19 mouse cellular contexts compared by ENCODE assay signal in the genomic region with DNA sequence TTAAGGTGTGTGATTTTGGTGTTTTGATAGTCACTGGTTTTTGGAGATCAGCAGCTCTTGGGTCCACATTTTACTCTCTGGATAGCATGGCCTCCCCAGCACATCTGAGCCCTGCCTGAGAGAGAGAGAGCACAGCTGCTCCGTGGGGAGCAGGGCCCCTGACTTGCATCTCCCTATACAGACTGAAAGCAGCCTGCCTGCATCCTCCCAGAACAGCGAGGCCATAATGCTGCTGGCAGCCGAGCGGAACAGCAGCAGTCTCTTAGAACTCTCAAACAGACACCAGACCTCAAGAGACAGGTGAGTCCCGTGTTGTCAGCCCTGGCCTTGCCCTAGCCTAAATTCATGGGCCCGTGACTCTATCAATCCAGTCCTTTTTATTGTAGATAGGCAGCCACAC. TPM values are rescaled to one million over a fixed set of nuclear protein-coding genes. Genes with fewer than 3 reads are reported as not detected.
DNase-seq lines count a peak whose midpoint lies in the region; ATAC-seq and TF ChIP-seq lines count a peak whose summit lies in the region.
"Had no signal": no experiment of that assay in that cellular context is flagged by ENCODE, and none has a peak within 500 bp of the region (broad histone marks: within the 10 kb centered on the region; RNA-seq: fewer than 3 reads in every experiment).

No protein-coding gene starts in this region.

- TF ChIP-seq POLR2A in kidney, adult 2 months (IDR thresholded peaks at IDR 0.05; ENCODE audit: low read depth, low read length), result no peak

- no peak for TF ChIP-seq CTCF in kidney, adult 2 months (conservative IDR thresholded peaks at IDR 0.05; ENCODE audit: insufficient read depth, insufficient read length, low read depth, low read length)

- H3K4me2 ChIP-seq in kidney, embryonic 15.5 days, result no peak overlapping the region
- H3K4me2 ChIP-seq in midbrain, embryonic 14.5 days (ENCODE audit: low read length), result no peak overlapping the region
- H3K4me2 ChIP-seq in midbrain, embryonic 11.5 days, result no peak overlapping the region
- H3K4me2 ChIP-seq: embryonic facial prominence, embryonic 12.5 days; forebrain, embryonic 12.5 days; heart, embryonic 11.5 days; heart, embryonic 15.5 days had no signal

- no peak overlapping the region for H3K4me3 ChIP-seq in kidney, embryonic 15.5 days (replicated peaks)
- H3K4me3 ChIP-seq in kidney, adult 2 months (ENCODE audit: insufficient read depth, low read depth, low read length), result no peak overlapping the region
- no peak overlapping the region for H3K4me3 ChIP-seq in midbrain, embryonic 14.5 days (replicated peaks; ENCODE audit: low read depth, low read length)
- no peak overlapping the region for H3K4me3 ChIP-seq in midbrain, embryonic 11.5 days (ENCODE audit: low read depth, low read length)
- H3K4me3 ChIP-seq: embryonic facial prominence, embryonic 12.5 days; forebrain, embryonic 12.5 days; heart, adult 2 months; heart, embryonic 15.5 days had no signal

- no peaks in the 10 kb centered on the region for H3K9me3 ChIP-seq in kidney, embryonic 15.5 days (replicated peaks)
- no peaks in the 10 kb centered on the region for H3K9me3 ChIP-seq in midbrain, embryonic 14.5 days (ENCODE audit: control insufficient read depth, low read length)
- H3K9me3 ChIP-seq in midbrain, embryonic 11.5 days (ENCODE audit: control insufficient read depth, low read length), result no peaks in the 10 kb centered on the region
- H3K9me3 ChIP-seq: embryonic facial prominence, embryonic 12.5 days; forebrain, embryonic 12.5 days; heart, embryonic 15.5 days had no signal

- H3K27me3 ChIP-seq in kidney, embryonic 15.5 days, result no peaks in the 10 kb centered on the region
- no peaks in the 10 kb centered on the region for H3K27me3 ChIP-seq in kidney, adult 2 months (replicated peaks; ENCODE audit: control insufficient read depth, insufficient read depth, low read length)
- no peaks in the 10 kb centered on the region for H3K27me3 ChIP-seq in midbrain, embryonic 14.5 days (ENCODE audit: control insufficient read depth, insufficient read depth, low read length)
- H3K27me3 ChIP-seq in midbrain, embryonic 11.5 days (ENCODE audit: control insufficient read depth, insufficient read depth, low read length), result no peaks in the 10 kb centered on the region
- H3K27me3 ChIP-seq: heart, embryonic 15.5 days had no signal

- DNase-seq in kidney, adult 18-20 months, result no peak
- DNase-seq in kidney, postnatal 4 days, result peak; percentile 27 to 51
- DNase-seq in kidney, adult 2 months, result no peak
- DNase-seq in midbrain, embryonic 14.5 days, result peak; percentile 7
- DNase-seq in midbrain, embryonic 11.5 days (ENCODE audit: low spot score, missing footprints), result no peak
- DNase-seq in thymus, postnatal 4 days, result peak; percentile 42
- DNase-seq in thymus, postnatal 25 days, result no peak
- DNase-seq: cerebellum, adult 11 months; cerebellum, adult 8-10 months; embryo, embryonic 11 days; gastrocnemius, postnatal 14 days had no signal

- ATAC-seq in kidney, embryonic 15.5 days (replicated peaks; ENCODE audit: low FRiP score), result no peak
- no peak for ATAC-seq in midbrain, embryonic 14.5 days (ENCODE audit: low FRiP score, low TSS enrichment)
- ATAC-seq in midbrain, embryonic 11.5 days (ENCODE audit: low FRiP score), result no peak
- ATAC-seq: forebrain, embryonic 16.5 days had no signal

- peak overlapping the region; percentile 37 for H3K27ac ChIP-seq in kidney, embryonic 15.5 days
- no peak overlapping the region for H3K27ac ChIP-seq in kidney, adult 2 months (ENCODE audit: insufficient read depth, low read depth, low read length)
- no peak overlapping the region for H3K27ac ChIP-seq in midbrain, embryonic 14.5 days (replicated peaks; ENCODE audit: low read depth, low read length)
- H3K27ac ChIP-seq in midbrain, embryonic 11.5 days (ENCODE audit: low read depth, low read length), result no peak overlapping the region
- H3K27ac ChIP-seq: embryonic facial prominence, embryonic 12.5 days; forebrain, embryonic 12.5 days; heart, adult 2 months; heart, embryonic 15.5 days had no signal

- peaks cover 8% of the 10 kb centered on the region; the same call in 1 of the 2 replicates for H3K4me1 ChIP-seq in kidney, embryonic 15.5 days
- H3K4me1 ChIP-seq in kidney, adult 2 months (ENCODE audit: control insufficient read depth, insufficient read depth, low read length), result no peaks in the 10 kb centered on the region
- no peaks in the 10 kb centered on the region for H3K4me1 ChIP-seq in midbrain, embryonic 14.5 days (ENCODE audit: control insufficient read depth, insufficient read depth, low read length)
- H3K4me1 ChIP-seq in midbrain, embryonic 11.5 days (ENCODE audit: control insufficient read depth, insufficient read depth, low read length), result peaks cover 3% of the 10 kb centered on the region; the same call in 1 of the 2 replicates
- H3K4me1 ChIP-seq: embryonic facial prominence, embryonic 12.5 days; forebrain, embryonic 12.5 days; heart, embryonic 15.5 days had no signal

- no peak overlapping the region for H3K9ac ChIP-seq in kidney, embryonic 15.5 days
- no peak overlapping the region for H3K9ac ChIP-seq in midbrain, embryonic 14.5 days (replicated peaks; ENCODE audit: low read length)
- no peak overlapping the region for H3K9ac ChIP-seq in midbrain, embryonic 11.5 days (ENCODE audit: low read length)
- H3K9ac ChIP-seq: embryonic facial prominence, embryonic 12.5 days; forebrain, embryonic 12.5 days; heart, embryonic 15.5 days had no signal

- 24% methylated on average over 6 of the region's 6 CpGs for WGBS in kidney, embryonic 15.5 days
- WGBS in kidney, adult 2 months, result 41% methylated on average over 6 of the region's 6 CpGs
- WGBS in midbrain, embryonic 14.5 days, result 14% methylated on average over 6 of the region's 6 CpGs
- 29% methylated on average over 6 of the region's 6 CpGs for WGBS in midbrain, embryonic 11.5 days

- no peaks in the 10 kb centered on the region for H3K36me3 ChIP-seq in kidney, embryonic 15.5 days
- H3K36me3 ChIP-seq in kidney, adult 2 months (ENCODE audit: control insufficient read depth, insufficient read depth, low read length), result no peaks in the 10 kb centered on the region
- H3K36me3 ChIP-seq in midbrain, embryonic 14.5 days (ENCODE audit: control insufficient read depth, insufficient read depth, low read length), result no peaks in the 10 kb centered on the region
- no peaks in the 10 kb centered on the region for H3K36me3 ChIP-seq in midbrain, embryonic 11.5 days (ENCODE audit: control insufficient read depth, insufficient read depth, low read length)
- H3K36me3 ChIP-seq: embryonic facial prominence, embryonic 12.5 days; forebrain, embryonic 12.5 days; heart, embryonic 15.5 days had no signal

RNA-seq across cellular contexts. Expression of a gene that starts 8.1 kb away (rescaled TPM):
- 0.28 and 0.32 TPM in 2 replicates for polyA plus RNA-seq in kidney, embryonic 15.5 days (2015; fragmentation: Nextera tagmentation; extraction: Ambion mirVana)
- polyA plus RNA-seq in kidney, adult 2 months (2012; rRNA removed), result 0.39 and 0.45 TPM in 2 replicates
- polyA plus RNA-seq in midbrain, embryonic 14.5 days (2014; fragmentation: Nextera tagmentation; extraction: Ambion mirVana), result 0.36 and 0.59 TPM in 2 replicates
- 0.41 and 0.79 TPM in 2 replicates for polyA plus RNA-seq in midbrain, embryonic 11.5 days (2014; fragmentation: Nextera tagmentation; extraction: Ambion mirVana)

RNA-seq across cellular contexts. Expression of a gene that starts 15.2 kb away (rescaled TPM):
- 30.2 and 33.2 TPM in 2 replicates for polyA plus RNA-seq in kidney, embryonic 15.5 days (2015; fragmentation: Nextera tagmentation; extraction: Ambion mirVana)
- 6.5 and 7.4 TPM in 2 replicates for polyA plus RNA-seq in kidney, adult 2 months (2012; rRNA removed)
- polyA plus RNA-seq in midbrain, embryonic 14.5 days (2014; fragmentation: Nextera tagmentation; extraction: Ambion mirVana), result 35.2 and 35.9 TPM in 2 replicates
- polyA plus RNA-seq in midbrain, embryonic 11.5 days (2014; fragmentation: Nextera tagmentation; extraction: Ambion mirVana), result 30.1 and 30.5 TPM in 2 replicates

RNA-seq across cellular contexts. Expression of a gene that starts 31.5 kb away (rescaled TPM):
- 0.12 and 0.22 TPM in 2 replicates for polyA plus RNA-seq in kidney, embryonic 15.5 days (2015; fragmentation: Nextera tagmentation; extraction: Ambion mirVana)
- 0.11 TPM in 1 of 2 replicates, not detected in the other for polyA plus RNA-seq in kidney, adult 2 months (2012; rRNA removed)
- not detected in 2 replicates for polyA plus RNA-seq in midbrain, embryonic 14.5 days (2014; fragmentation: Nextera tagmentation; extraction: Ambion mirVana)
- not detected in 2 replicates for polyA plus RNA-seq in midbrain, embryonic 11.5 days (2014; fragmentation: Nextera tagmentation; extraction: Ambion mirVana)
- polyA plus RNA-seq: brain, embryonic 14.5 days; forebrain, embryonic 12.5 days; forebrain, embryonic 16.5 days had no signal

Comparison
In these comparisons a context has a peak if more than half of its experiments do, and no peak if none do; other contexts are left out.
1. DNase-seq: peak in kidney, postnatal 4 days (2 of 2), midbrain, embryonic 14.5 days (single experiment) and thymus, postnatal 4 days (single experiment); none in kidney, adult 18-20 months (single experiment), kidney, adult 2 months (single experiment), midbrain, embryonic 11.5 days (single experiment) and thymus, postnatal 25 days (single experiment).